Mouse (Mus musculus) liver, embryonic 13.5 days (tissue): ENCODE results near the gene Map3k12. TPM values are rescaled to one million over a fixed set of nuclear protein-coding genes. Genes with fewer than 3 reads are reported as not detected.

Experiments used
- ATAC-seq: fragments of 200-750 bp; cut with Nextera tagmentation; 2 replicates; pipeline ENCODE4 v1.8.0; 2017; ENCODE audit warnings: low read depth, mild to moderate bottlenecking, moderate number of reproducible peaks, moderate library complexity
- DNase-seq: peaks from one replicate; pipeline ENCODE4 v3.0.0; 2022
- H3K27ac ChIP-seq: fragments of 300-500 bp; sonication (generic); 2 replicates; pipeline ENCODE4 v1.5.1; 2015; ENCODE audit warnings: moderate library complexity, mild to moderate bottlenecking, inconsistent platforms
- H3K27me3 ChIP-seq: fragments of 300-500 bp; sonication (generic); 2 replicates; pipeline ENCODE4 v1.6.1; 2015; ENCODE audit warnings: mild to moderate bottlenecking, inconsistent platforms
- H3K36me3 ChIP-seq: fragments of 300-500 bp; sonication (generic); 2 replicates; pipeline ENCODE4 v1.6.1; 2015; ENCODE audit warnings: mild to moderate bottlenecking, inconsistent platforms
- H3K4me1 ChIP-seq: fragments of 300-500 bp; sonication (generic); replicated peaks from 2 replicates; pipeline ENCODE4 v1.6.1; 2015; ENCODE audit warnings: inconsistent platforms
- H3K4me2 ChIP-seq: fragments of 300-500 bp; sonication (generic); 2 replicates; pipeline ENCODE4 v1.6.1; 2015; ENCODE audit warnings: inconsistent platforms, mild to moderate bottlenecking, moderate library complexity
- H3K4me3 ChIP-seq: fragments of 300-500 bp; sonication (generic); replicated peaks from 2 replicates; pipeline ENCODE4 v1.5.1; 2015; ENCODE audit warnings: mild to moderate bottlenecking, inconsistent platforms
- H3K9ac ChIP-seq: fragments of 300-500 bp; sonication (generic); 2 replicates; pipeline ENCODE4 v1.6.1; 2015; ENCODE audit warnings: mild to moderate bottlenecking, inconsistent platforms
- H3K9me3 ChIP-seq: fragments of 300-500 bp; sonication (generic); replicated peaks from 2 replicates; pipeline ENCODE4 v1.6.1; 2016; ENCODE audit warnings: inconsistent platforms
- WGBS: fragments of 180-500 bp; shearing (Covaris S2); methylation state at CpG from one replicate; pipeline ENCODE4 v1.1.7; 2015; ENCODE audit not compliant: insufficient replicate concordance; 5-methylcytosine and 5-hydroxymethylcytosine counted together
- polyA plus RNA-seq: library from polyadenylated mRNA; unstranded; fragments of >200 nt; fragmentation: Nextera tagmentation; extraction: Ambion mirVana; gene quantifications from 2 replicates; pipeline ENCODE4 v1.2.1, GENCODE M21; 2015

Map3k12 gene
- polyA plus RNA-seq, 1 experiment from 2014 or later: 2.1 TPM

- Histone ChIP-seq H3K4me1 (peaks cover 45% of the 10 kb centered on the region), H3K4me2 (peak overlapping the region; percentile 97), H3K9ac (peak overlapping the region; percentile 70), H3K9me3 (no peaks in the 10 kb centered on the region), H3K27ac (peak overlapping the region; percentile 50; the same call in 1 of the 2 replicates), H3K27me3 (peaks cover 22% of the 10 kb centered on the region), H3K36me3 (peaks cover under 1% of the 10 kb centered on the region; the same call in 1 of the 2 replicates), H3K4me3 (peak overlapping the region; percentile 68)
- ATAC-seq (no peak; the same call in 1 of the 2 replicates), DNase-seq (no peak)
- WGBS: 13% methylated on average over 9 of the region's 9 CpGs
Observed at GRCm38 (mm10) chr15:102510110-102510509, 6.8 kb downstream of the Map3k12 start.

DNA sequence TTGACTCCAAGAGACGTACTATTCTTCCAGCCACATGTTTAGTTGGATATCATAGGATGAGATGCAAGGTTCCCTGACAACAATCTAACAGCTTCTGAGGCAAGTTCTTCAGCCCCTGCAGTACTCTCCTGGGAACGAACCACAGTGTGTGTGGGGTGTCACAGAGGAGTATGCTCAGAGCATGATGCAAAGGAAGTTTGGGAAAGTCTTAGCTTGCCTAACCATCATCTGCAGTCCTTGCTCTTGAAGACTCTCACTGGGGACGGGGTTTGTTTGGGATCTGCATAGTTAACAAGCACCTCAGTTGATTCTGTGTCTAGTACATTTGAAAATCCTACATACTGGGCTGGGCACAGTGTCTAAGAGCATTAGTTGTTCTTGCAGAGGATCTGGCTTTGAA lies 8.5 kb downstream of the Map3k12 start:
- H3K4me2 ChIP-seq: no peak overlapping the region
- 60% methylated on average over 3 of the region's 3 CpGs for WGBS
- no peak for ATAC-seq

GRCm38 (mm10) chr15:102507561-102507960 lies 9.3 kb downstream of the Map3k12 start:
- ATAC-seq: no peak
- no peak overlapping the region for H3K9ac ChIP-seq
- H3K27me3 ChIP-seq: peaks cover 22% of the 10 kb centered on the region
- DNase-seq: no peak
- H3K27ac ChIP-seq: no peak overlapping the region
- peaks cover 47% of the 10 kb centered on the region for H3K4me1 ChIP-seq
- H3K36me3 ChIP-seq: peaks cover 25% of the 10 kb centered on the region
- no peaks in the 10 kb centered on the region for H3K9me3 ChIP-seq
- no peak overlapping the region for H3K4me2 ChIP-seq
- no peak overlapping the region for H3K4me3 ChIP-seq

More for the DNA sequence above, 8.5 kb downstream of the Map3k12 start:
- Histone ChIP-seq H3K4me3 (no peak overlapping the region), H3K27me3 (peaks cover 22% of the 10 kb centered on the region), H3K36me3 (peaks cover 17% of the 10 kb centered on the region), H3K4me1 (peaks cover 47% of the 10 kb centered on the region), H3K27ac (no peak overlapping the region), H3K9me3 (no peaks in the 10 kb centered on the region), H3K9ac (no peak overlapping the region)
- DNase-seq: no peak

- Histone ChIP-seq H3K9ac (no peak overlapping the region), H3K27me3 (peaks cover 17% of the 10 kb centered on the region), H3K9me3 (no peaks in the 10 kb centered on the region), H3K36me3 (peaks cover 32% of the 10 kb centered on the region), H3K27ac (no peak overlapping the region), H3K4me2 (no peak overlapping the region), H3K4me1 (peaks cover 44% of the 10 kb centered on the region), H3K4me3 (no peak overlapping the region)
- ATAC-seq (no peak), DNase-seq (no peak)
- WGBS: 65% methylated on average over 1 of the region's 1 CpGs
Observed at GRCm38 (mm10) chr15:102506864-102507263, 10.0 kb downstream of the Map3k12 start.

GRCm38 (mm10) chr15:102506464-102506830 lies 10.4 kb downstream of the Map3k12 start:
- H3K9me3 ChIP-seq: no peaks in the 10 kb centered on the region
- peaks cover 44% of the 10 kb centered on the region for H3K4me1 ChIP-seq
- no peak overlapping the region for H3K4me3 ChIP-seq
- no peak overlapping the region for H3K9ac ChIP-seq
- ATAC-seq (no peak), DNase-seq (no peak)
- 44% methylated on average over 2 of the region's 2 CpGs for WGBS
- H3K4me2 ChIP-seq: no peak overlapping the region
- no peak overlapping the region for H3K27ac ChIP-seq
- peaks cover 36% of the 10 kb centered on the region for H3K36me3 ChIP-seq
- peaks cover 13% of the 10 kb centered on the region for H3K27me3 ChIP-seq

DNA sequence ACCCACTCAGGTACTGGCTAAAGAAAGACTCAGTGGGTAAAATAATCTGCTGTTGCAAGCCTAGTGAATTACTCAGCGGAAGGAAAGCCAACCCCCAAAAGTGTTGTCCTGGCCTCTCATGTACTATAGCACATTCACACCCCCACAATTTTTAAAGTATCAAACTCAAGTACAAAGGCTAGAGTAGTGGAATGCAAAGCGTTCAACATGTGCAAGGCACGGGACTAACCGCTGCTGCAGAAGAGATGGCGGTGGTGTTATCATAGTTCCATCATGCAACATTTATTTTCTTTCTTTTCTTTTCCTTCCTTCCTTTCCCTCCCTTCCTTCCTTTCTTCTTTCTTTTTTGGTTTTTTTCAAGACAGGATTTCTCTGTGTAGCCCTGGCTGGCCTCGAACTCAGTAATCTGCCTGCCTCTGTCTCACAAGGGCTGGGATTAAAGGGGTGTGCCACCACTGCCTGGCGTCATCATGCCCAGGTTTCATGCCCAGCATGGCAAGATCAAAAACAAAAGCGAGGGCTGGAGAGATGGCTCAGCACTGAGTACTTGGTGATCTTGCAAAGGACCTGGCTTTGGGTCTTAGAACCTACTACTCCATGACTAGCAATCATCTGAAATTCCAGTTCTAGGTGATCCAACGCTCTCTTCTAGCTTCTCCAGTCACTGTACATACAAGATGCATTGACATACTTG lies 10.9 kb downstream of the Map3k12 start:
- Histone ChIP-seq H3K4me2 (no peak overlapping the region), H3K4me1 (peaks cover 44% of the 10 kb centered on the region), H3K4me3 (no peak overlapping the region), H3K27me3 (peaks cover 10% of the 10 kb centered on the region; the same call in 1 of the 2 replicates), H3K9me3 (no peaks in the 10 kb centered on the region), H3K36me3 (peaks cover 42% of the 10 kb centered on the region), H3K27ac (no peak overlapping the region), H3K9ac (no peak overlapping the region)
- DNase-seq (no peak), ATAC-seq (no peak)
- WGBS: 67% methylated on average over 9 of the region's 9 CpGs

GRCm38 (mm10) chr15:102505073-102505769 lies 11.6 kb downstream of the Map3k12 start:
- Histone ChIP-seq H3K4me3 (no peak overlapping the region), H3K9ac (no peak overlapping the region), H3K27ac (no peak overlapping the region), H3K4me1 (peaks cover 39% of the 10 kb centered on the region), H3K36me3 (peaks cover 49% of the 10 kb centered on the region), H3K9me3 (no peaks in the 10 kb centered on the region), H3K27me3 (peaks cover 6% of the 10 kb centered on the region; the same call in 1 of the 2 replicates), H3K4me2 (no peak overlapping the region)
- no peak for DNase-seq
- no peak for ATAC-seq
- WGBS: 72% methylated on average over 12 of the region's 12 CpGs

DNA sequence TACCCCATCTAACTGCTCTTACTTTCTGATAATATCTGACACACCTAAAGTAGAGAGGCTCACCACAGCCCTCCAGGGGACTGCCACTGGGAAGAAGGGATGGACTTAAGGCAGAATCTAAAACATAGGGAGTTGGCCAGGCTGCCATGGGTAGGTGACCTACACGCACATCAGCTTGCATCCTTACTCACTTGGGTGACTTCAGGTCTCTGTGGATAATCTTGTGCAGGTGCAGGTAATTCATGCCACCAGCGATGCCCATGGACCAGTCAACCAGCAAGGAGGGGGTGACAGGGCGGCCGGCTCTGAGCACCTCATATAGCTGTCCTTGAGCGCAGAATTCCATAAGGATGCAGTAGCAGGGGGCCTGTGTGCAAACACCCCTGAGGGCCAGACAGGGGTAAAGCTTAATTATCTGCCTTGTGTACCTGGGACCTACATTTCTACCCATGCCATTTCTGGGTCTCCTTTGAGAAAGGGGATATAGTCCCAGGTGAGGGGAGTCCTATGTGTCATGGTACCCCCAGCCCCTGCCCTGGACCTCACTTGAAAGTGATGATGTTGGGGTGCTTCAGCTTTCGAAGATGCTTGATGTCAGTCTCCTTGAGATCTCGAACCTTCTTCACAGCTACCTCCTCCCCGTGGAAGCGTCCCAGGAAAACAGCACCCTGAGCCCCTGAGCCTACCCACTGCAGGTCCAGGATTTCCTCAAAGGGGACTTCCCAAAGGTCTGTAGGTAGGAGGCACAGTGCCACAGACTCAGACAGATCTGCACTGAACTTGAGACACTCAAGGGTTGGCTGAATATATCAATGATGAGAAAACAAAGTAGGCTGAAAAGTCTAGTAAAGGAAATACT lies 12.7 kb downstream of the Map3k12 start:
- peaks cover 29% of the 10 kb centered on the region for H3K4me1 ChIP-seq
- H3K27ac ChIP-seq: no peak overlapping the region
- H3K9me3 ChIP-seq: no peaks in the 10 kb centered on the region
- ATAC-seq (peak; percentile 25; the same call in 1 of the 2 replicates), DNase-seq (no peak)
- H3K4me2 ChIP-seq: no peak overlapping the region
- peaks cover 59% of the 10 kb centered on the region for H3K36me3 ChIP-seq
- 84% methylated on average over 9 of the region's 9 CpGs for WGBS
- H3K9ac ChIP-seq: no peak overlapping the region
- no peak overlapping the region for H3K4me3 ChIP-seq
- H3K27me3 ChIP-seq: no peaks in the 10 kb centered on the region

GRCm38 (mm10) chr15:102503447-102503846 lies 13.4 kb downstream of the Map3k12 start, which contains the start of gene Gm10337:
Gene Gm10337, plus strand, starts transcription at chr15:102503722.
- H3K4me2 ChIP-seq: no peak within 1 kb of the TSS
- peaks cover 29% of the 10 kb centered on the region for H3K4me1 ChIP-seq
- no peaks in the 10 kb centered on the region for H3K27me3 ChIP-seq
- peaks cover 65% of the 10 kb centered on the region for H3K36me3 ChIP-seq
- no peak within 1 kb of the TSS for H3K27ac ChIP-seq
- H3K9me3 ChIP-seq: no peaks in the 10 kb centered on the region
- DNase-seq (no peak), ATAC-seq (no peak)
- no peak within 1 kb of the TSS for H3K9ac ChIP-seq
- no peak within 1 kb of the TSS for H3K4me3 ChIP-seq
- 92% methylated on average over 1 of the region's 1 CpGs for WGBS

DNA sequence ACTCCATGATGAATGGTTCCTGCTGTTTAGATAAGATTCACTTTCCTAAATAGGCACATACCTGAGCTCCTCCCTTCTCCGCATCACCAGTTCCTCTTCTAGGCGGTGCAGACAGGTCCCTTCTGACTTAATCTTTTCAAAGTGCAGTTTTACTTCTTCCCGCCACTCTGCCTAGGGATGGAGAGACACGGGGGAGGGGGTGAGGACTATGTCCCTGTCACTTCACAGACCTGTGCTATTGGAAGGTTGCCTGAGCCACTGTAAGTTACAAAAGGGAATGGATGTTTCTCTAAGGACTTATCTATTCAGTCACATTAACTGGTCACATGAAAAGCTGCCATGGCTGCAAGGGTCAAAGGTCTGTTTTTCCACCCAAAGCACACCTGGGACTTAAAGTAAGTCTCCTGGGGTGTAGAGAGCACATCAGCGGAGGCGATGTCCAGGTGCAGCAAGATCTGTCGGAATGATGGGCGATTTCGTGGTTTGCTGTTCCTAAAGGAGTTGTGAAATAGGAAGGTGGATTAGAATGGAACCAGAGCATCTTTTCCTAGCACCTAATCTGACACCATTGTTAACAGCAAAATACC lies 14.5 kb downstream of the Map3k12 start:
- H3K36me3 ChIP-seq: peaks cover 76% of the 10 kb centered on the region

More for the DNA sequence above, 14.5 kb downstream of the Map3k12 start:
- Histone ChIP-seq H3K4me2 (no peak overlapping the region), H3K4me3 (no peak overlapping the region), H3K4me1 (peaks cover 29% of the 10 kb centered on the region), H3K27me3 (no peaks in the 10 kb centered on the region), H3K9me3 (no peaks in the 10 kb centered on the region), H3K27ac (no peak overlapping the region; the same call in 1 of the 2 replicates), H3K9ac (no peak overlapping the region)
- WGBS: 83% methylated on average over 9 of the region's 9 CpGs
- DNase-seq (no peak), ATAC-seq (no peak)
